Mouse (Mus musculus) heart, postnatal 0 days (tissue): ENCODE results near the gene Mynn.

Experiments
- CTCF ChIP-seq: IDR thresholded peaks from 2 replicates; pipeline ENCODE4 v1.5.1; 2016; ENCODE audit warnings: antibody characterized with exemption, control low read depth, low read depth
- EP300 ChIP-seq: IDR thresholded peaks from 2 replicates; pipeline ENCODE4 v1.6.1; 2016; ENCODE audit warnings: antibody characterized with exemption, low read depth

DNA sequence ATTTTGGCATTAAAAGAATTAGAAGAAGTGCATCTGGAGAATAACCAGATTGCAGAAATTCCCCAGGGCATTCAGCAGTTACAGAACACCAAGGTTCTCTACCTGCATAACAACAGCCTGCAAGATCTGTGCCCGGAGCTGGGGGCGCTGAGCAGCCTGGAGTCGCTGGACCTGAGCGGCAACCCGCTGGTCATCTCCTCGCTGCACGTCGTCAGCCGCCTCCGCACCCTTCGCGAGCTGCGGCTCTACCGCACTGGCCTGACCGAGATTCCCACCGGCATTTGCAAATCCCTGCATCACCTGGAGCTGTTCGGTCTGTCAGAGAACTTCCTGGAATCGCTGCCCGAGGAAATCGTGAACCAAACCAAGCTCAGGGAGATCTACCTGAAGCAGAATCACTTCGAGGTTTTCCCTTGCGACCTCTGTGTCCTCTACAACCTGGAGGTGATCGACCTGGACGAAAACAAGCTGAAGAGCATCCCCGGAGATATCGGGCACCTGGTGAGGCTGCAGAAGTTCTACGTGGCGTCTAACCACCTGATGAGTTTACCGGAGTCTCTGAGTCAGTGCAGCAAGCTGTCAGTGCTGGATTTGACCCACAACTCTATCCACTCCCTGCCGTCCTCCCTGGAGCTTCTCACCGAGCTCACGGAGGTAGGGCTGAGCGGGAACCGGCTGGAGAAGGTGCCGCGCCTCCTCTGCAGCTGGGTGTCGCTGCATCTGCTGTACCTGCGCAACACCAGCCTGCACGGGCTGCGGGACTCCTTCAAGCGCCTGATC lies 48.4 kb downstream of the Mynn start:
- TF ChIP-seq EP300, result no peak
- TF ChIP-seq CTCF, result peak; percentile 25
